Mouse (Mus musculus) midbrain, embryonic 11.5 days (tissue): ENCODE results near the gene Epb41l5. TPM values are rescaled to one million over a fixed set of nuclear protein-coding genes. Genes with fewer than 3 reads are reported as not detected.
A peak's percentile ranks its signal among the peaks of the same experiment; 100 is the strongest.

ENCODE experiments used
- ATAC-seq: fragments of 200-750 bp; cut with Nextera tagmentation; 2 replicates; pipeline ENCODE4 v1.8.0; 2017; ENCODE audit warnings: moderate TSS enrichment, moderate library complexity; ENCODE audit not compliant: low FRiP score
- DNase-seq: peaks from one replicate; pipeline ENCODE4 v3.0.0; 2015; ENCODE audit warnings: low spot score; ENCODE audit errors: missing footprints
- H3K27ac ChIP-seq: fragments of 300-500 bp; sonication (generic); 2 replicates; pipeline ENCODE4 v1.5.1; 2014; ENCODE audit warnings: low read depth, low read length
- H3K27me3 ChIP-seq: fragments of 300-500 bp; sonication (generic); 2 replicates; pipeline ENCODE4 v1.6.1; 2014; ENCODE audit warnings: mild to moderate bottlenecking, low read length, moderate library complexity, mixed read lengths; ENCODE audit not compliant: control insufficient read depth, insufficient read depth
- H3K36me3 ChIP-seq: fragments of 300-500 bp; sonication (generic); 2 replicates; pipeline ENCODE4 v1.6.1; 2014; ENCODE audit warnings: mild to moderate bottlenecking, low read length, moderate library complexity, mixed read lengths; ENCODE audit not compliant: control insufficient read depth, insufficient read depth
- H3K4me1 ChIP-seq: fragments of 300-500 bp; sonication (generic); 2 replicates; pipeline ENCODE4 v1.6.1; 2014; ENCODE audit warnings: low read length; ENCODE audit not compliant: control insufficient read depth, insufficient read depth
- H3K4me2 ChIP-seq: fragments of 300-500 bp; sonication (generic); 2 replicates; pipeline ENCODE4 v1.6.1; 2014; ENCODE audit warnings: mild to moderate bottlenecking, moderate library complexity
- H3K4me3 ChIP-seq: fragments of 300-500 bp; sonication (generic); 2 replicates; pipeline ENCODE4 v1.5.1; 2014; ENCODE audit warnings: low read depth, low read length
- H3K9ac ChIP-seq: fragments of 300-500 bp; sonication (generic); 2 replicates; pipeline ENCODE4 v1.6.1; 2014; ENCODE audit warnings: low read length
- H3K9me3 ChIP-seq: fragments of 300-500 bp; sonication (generic); 2 replicates; pipeline ENCODE4 v1.6.1; 2016; ENCODE audit warnings: low read length; ENCODE audit not compliant: control insufficient read depth
- WGBS: fragments of 180-500 bp; shearing (Covaris S2); extraction: QIAGEN DNeasy Blood & Tissue Kit; methylation state at CpG from one replicate; pipeline ENCODE4 v1.1.7; 2014; 5-methylcytosine and 5-hydroxymethylcytosine counted together
- polyA plus RNA-seq: library from polyadenylated mRNA; unstranded; fragments of >200 nt; fragmentation: Nextera tagmentation; extraction: Ambion mirVana; gene quantifications from 2 replicates; pipeline ENCODE4 v1.2.1, GENCODE M21; 2014

Epb41l5 gene
- polyA plus RNA-seq, 1 experiment from 2014 or later: 48.9 TPM

DNA sequence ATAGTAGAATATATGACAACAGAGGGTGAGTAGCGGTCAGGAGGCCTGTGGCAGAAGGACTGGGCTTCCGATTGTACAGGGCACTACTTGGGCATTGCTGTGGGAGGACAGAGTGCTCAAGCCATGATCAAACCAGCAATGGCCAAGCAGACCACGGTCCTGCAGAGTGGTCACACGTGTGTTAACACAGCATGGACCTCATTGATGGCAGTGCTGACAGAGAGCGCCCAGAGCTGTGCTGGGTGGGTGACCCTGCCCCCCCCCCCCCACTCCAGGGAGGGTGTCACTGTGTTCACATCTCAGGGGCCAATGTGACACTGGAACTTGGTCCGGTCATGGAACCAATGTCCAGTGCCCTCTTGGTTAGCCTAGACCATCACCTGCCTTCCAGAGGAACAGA is 116.6 kb downstream of the Epb41l5 start:
- H3K4me1 ChIP-seq: no peaks in the 10 kb centered on the region
- H3K4me2 ChIP-seq: no peak overlapping the region
- peaks cover 13% of the 10 kb centered on the region for H3K36me3 ChIP-seq
- H3K9me3 ChIP-seq: 0 out of 2 replicates have a peak, but pooled peaks cover 3% of the 10 kb centered on the region
- H3K9ac ChIP-seq: no peak overlapping the region
- WGBS: 98% methylated on average over 6 of the region's 6 CpGs
- H3K27me3 ChIP-seq: no peaks in the 10 kb centered on the region
- ATAC-seq (peak; percentile 27; the same call in 1 of the 2 replicates), DNase-seq (no peak)
- no peak overlapping the region for H3K27ac ChIP-seq
- H3K4me3 ChIP-seq: no peak overlapping the region

DNA sequence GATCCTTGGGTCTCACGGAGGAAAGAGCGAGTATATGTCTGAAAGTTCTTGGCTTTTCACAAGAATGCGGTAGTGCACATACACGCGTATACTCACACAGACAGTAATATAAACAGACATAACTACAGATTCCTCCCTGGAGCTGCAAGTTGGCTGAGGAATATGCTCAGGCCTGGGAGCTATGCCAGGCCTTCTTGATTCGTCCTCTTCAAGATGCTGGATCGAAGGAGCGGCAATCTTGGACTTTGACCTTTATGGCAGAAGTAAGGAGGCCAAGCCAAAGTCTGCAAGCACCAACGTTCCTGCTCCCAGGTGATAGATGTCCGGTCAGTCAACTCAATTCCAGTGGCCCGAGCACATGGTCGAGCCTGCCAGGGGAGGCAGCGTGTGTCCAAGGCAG is 117.9 kb downstream of the Epb41l5 start:
- Histone ChIP-seq H3K4me1 (peaks cover 7% of the 10 kb centered on the region), H3K27ac (no peak overlapping the region), H3K9me3 (peaks cover 5% of the 10 kb centered on the region; the same call in 1 of the 2 replicates), H3K4me3 (no peak overlapping the region), H3K36me3 (peaks cover 13% of the 10 kb centered on the region), H3K4me2 (no peak overlapping the region), H3K27me3 (no peaks in the 10 kb centered on the region), H3K9ac (no peak overlapping the region)
- ATAC-seq: no peak
- 95% methylated on average over 13 of the region's 13 CpGs for WGBS
- DNase-seq: no peak

DNA sequence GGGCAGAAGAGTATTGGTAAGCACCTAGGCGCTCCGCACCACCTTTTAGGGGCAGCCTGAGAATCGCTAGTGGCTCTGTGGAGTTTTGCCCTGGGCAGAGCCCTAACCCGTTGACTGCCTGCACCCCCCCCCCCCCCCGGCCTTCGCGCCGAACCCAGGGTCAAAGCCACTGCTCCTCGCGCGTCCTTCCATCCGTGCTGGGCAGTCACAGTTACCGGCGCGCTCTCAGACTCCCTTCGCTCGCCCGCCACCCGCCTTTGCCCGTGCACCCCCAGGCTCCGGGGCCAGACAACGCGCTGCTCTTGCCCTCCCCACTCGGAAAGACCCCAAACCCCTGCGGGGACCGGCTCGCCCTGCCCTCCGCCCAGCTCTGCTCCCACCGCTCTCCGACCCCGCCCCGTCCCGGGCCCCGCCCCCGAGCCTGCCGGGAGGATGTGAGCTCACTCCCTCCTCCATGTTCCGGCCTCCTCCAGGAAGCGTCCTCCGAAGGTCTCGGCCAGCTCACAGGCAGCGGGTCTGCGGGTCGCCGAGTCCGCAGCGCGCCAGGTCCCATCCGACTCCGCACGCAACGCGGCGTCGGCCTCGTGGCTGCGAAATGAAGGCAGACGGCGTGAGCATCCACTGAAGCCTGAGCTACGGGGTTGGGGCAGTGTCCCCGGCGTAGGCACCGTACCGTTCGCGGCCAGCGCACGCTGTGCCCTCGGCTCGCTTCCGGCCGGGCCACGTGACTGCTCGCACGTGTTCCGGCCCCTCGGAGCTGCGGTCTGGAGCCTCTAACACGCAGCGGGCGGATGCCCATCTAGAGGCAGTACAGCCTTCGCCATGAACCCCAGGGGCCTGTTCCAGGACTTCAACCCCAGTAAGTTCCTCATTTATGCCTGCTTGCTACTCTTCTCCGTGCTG is 122.9 kb downstream of the Epb41l5 start, which contains the start of gene Tmem185b:
TSS of gene Tmem185b (plus strand) at position 472 of the 903 bp plus-strand sequence.
- H3K36me3 ChIP-seq: peaks cover 13% of the 10 kb centered on the region; the same call in 1 of the 2 replicates
- H3K9me3 ChIP-seq: peaks cover 5% of the 10 kb centered on the region; the same call in 1 of the 2 replicates
- H3K4me1 ChIP-seq: peaks cover 13% of the 10 kb centered on the region
- peak within 1 kb of the TSS; percentile 76 for H3K9ac ChIP-seq
- no peak within 1 kb of the TSS; the same call in 1 of the 2 replicates for H3K27ac ChIP-seq
- DNase-seq (peak; percentile 99), ATAC-seq (peak; percentile 98)
- no peaks in the 10 kb centered on the region for H3K27me3 ChIP-seq
- peak within 1 kb of the TSS; percentile 61 for H3K4me3 ChIP-seq
- H3K4me2 ChIP-seq: peak within 1 kb of the TSS; percentile 80
- WGBS: 2% methylated on average over 79 of the region's 82 CpGs

DNA sequence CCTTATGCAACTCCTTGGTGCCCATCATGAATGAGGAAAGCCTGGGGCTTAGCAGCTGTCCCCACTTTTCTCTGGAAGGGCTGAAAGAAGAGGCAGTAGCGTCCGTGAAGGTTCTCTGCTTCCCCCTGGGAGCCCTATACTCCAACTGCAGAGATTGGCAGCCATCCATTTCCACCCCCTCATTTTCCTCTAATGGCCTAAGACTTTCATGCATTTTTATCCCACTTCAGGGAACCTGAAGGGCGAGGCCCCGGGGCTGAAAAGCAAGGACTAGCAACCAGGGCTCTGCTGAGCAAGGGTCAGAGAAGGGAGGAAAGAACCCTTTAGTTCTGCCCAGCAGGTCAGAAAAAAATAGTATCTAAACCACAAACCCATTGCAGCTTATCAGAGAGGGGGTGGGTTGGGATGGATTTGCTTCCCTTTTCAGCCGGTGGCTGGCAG is 123.8 kb downstream of the Epb41l5 start:
- DNase-seq (peak; percentile 85), ATAC-seq (no peak)
- Histone ChIP-seq H3K4me3 (peak overlapping the region; percentile 61), H3K9ac (peak overlapping the region; percentile 76; the same call in 1 of the 2 replicates), H3K4me2 (peak overlapping the region; percentile 80), H3K27ac (no peak overlapping the region), H3K36me3 (peaks cover 13% of the 10 kb centered on the region; the same call in 1 of the 2 replicates), H3K27me3 (no peaks in the 10 kb centered on the region), H3K9me3 (peaks cover 5% of the 10 kb centered on the region; the same call in 1 of the 2 replicates), H3K4me1 (peaks cover 13% of the 10 kb centered on the region)
- 34% methylated on average over 5 of the region's 5 CpGs for WGBS

DNA sequence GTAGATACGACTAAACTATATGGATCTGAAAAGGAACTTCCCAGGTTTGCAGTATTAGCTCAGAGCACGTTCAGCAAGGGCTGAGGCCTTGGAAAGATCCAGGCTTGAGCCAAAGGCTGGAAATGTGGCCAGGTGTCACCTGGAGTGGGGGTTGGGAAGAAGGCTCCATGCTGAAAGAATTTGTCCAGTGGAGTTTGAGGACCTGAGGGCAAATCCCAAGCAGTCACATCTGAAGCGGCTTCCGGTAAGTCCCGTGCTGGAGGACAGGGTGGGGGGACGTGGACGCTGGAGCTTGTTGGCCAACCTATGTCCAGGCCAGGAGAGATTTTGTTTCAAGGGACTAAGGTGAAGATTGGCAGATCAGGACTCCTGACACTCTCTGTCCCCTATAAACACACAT is 125.0 kb downstream of the Epb41l5 start:
- Histone ChIP-seq H3K9me3 (peaks cover 5% of the 10 kb centered on the region; the same call in 1 of the 2 replicates), H3K4me1 (peaks cover 13% of the 10 kb centered on the region), H3K27me3 (no peaks in the 10 kb centered on the region), H3K9ac (no peak overlapping the region), H3K4me3 (no peak overlapping the region), H3K36me3 (peaks cover 10% of the 10 kb centered on the region; the same call in 1 of the 2 replicates), H3K27ac (no peak overlapping the region), H3K4me2 (no peak overlapping the region)
- DNase-seq (no peak), ATAC-seq (no peak)
- 90% methylated on average over 7 of the region's 7 CpGs for WGBS

DNA sequence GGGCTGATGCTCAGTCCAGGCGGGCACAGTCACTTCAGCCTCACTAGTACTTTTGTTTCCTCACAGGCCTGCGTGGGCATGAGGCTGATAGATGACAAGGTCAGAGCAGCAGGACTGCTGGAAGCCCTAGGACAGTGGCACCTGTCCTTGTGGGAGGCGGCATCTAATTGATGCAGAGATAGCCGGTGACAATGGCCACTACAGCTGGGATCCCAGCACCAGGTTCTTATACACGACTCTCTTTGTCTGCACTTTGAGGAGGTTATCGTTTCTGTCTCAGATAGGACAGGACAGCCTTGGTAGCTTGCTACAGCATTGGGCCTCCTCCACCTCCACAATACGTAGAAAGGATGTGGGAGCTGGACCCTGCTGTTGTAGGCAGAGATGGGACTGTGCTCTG is 125.4 kb downstream of the Epb41l5 start:
- DNase-seq (peak; percentile 44), ATAC-seq (no peak)
- H3K27me3 ChIP-seq: no peaks in the 10 kb centered on the region
- H3K36me3 ChIP-seq: peaks cover 8% of the 10 kb centered on the region; the same call in 1 of the 2 replicates
- H3K4me1 ChIP-seq: peaks cover 13% of the 10 kb centered on the region
- peaks cover 5% of the 10 kb centered on the region; the same call in 1 of the 2 replicates for H3K9me3 ChIP-seq
- H3K4me3 ChIP-seq: no peak overlapping the region
- no peak overlapping the region for H3K4me2 ChIP-seq
- WGBS: 87% methylated on average over 7 of the region's 7 CpGs
- H3K9ac ChIP-seq: no peak overlapping the region
- no peak overlapping the region for H3K27ac ChIP-seq

DNA sequence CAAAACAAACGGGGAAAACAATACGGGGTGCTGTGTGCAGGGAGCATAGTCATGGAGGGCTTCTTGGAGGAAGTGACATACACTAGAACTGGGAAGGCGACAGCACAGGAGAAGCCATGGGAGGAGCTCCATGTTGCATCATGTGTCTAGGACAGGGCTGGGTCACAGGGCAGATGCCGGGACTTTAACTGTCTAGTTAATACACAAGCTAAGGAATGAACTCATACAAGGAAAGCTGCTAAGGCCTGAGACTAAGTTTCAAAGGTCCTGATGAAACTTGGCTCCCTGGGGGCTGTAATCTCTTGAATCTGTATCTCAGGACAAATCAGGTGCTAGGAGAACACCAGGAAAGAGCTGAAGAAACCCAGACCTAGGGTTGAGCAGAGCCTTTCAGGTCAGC is 126.1 kb downstream of the Epb41l5 start:
- Histone ChIP-seq H3K36me3 (peaks cover 6% of the 10 kb centered on the region; the same call in 1 of the 2 replicates), H3K27me3 (no peaks in the 10 kb centered on the region), H3K4me2 (no peak overlapping the region), H3K9ac (no peak overlapping the region), H3K4me3 (no peak overlapping the region), H3K27ac (no peak overlapping the region), H3K9me3 (peaks cover 5% of the 10 kb centered on the region; the same call in 1 of the 2 replicates), H3K4me1 (peaks cover 13% of the 10 kb centered on the region)
- 78% methylated on average over 4 of the region's 4 CpGs for WGBS
- DNase-seq: peak; percentile 62
- ATAC-seq: no peak

DNA sequence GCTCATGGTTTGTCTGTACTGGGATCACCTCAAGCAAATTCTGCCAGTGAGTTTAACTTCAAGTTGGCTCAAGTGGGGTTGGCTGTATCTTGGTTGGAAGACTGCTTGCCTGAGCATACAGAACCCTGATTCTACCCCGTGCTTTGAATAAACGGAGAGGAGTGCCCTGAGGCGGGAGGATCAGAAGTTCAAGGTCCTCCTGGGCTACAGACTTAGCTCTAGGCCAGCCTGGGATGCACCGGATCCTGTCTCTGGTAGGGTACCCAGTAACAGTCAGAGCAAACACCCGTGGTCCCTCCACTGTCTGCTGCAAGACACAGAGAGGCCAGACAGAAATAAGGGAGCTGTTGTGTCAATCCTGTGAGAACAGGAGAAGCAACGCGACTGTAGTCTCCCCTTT is 127.1 kb downstream of the Epb41l5 start:
- Histone ChIP-seq H3K36me3 (no peaks in the 10 kb centered on the region; the same call in 1 of the 2 replicates), H3K4me2 (no peak overlapping the region), H3K9ac (no peak overlapping the region), H3K9me3 (no peaks in the 10 kb centered on the region), H3K27me3 (no peaks in the 10 kb centered on the region), H3K27ac (no peak overlapping the region), H3K4me1 (peaks cover 11% of the 10 kb centered on the region), H3K4me3 (no peak overlapping the region)
- 83% methylated on average over 7 of the region's 7 CpGs for WGBS
- DNase-seq (peak; percentile 57), ATAC-seq (no peak)

DNA sequence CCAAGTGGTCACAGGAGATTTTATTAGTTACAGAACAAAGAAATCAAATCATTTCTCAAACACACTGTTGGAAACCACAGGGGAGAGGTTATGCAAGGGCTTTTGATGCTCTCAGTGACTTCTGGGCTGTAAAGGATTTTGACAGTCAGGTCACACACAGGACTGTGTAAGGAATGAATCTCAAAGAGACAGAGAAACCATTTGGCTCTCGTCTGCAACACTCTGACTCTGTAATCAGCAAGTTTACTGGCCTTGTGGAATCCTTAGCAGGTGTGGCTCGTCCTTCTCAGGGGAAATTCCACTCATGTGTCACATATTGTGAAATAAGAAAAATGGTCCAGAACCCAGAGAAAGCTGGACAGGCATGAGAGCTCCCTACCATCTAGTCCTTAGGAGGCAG is 127.8 kb downstream of the Epb41l5 start:
- 74% methylated on average over 2 of the region's 2 CpGs for WGBS
- no peak overlapping the region for H3K4me3 ChIP-seq
- ATAC-seq: no peak
- H3K9ac ChIP-seq: no peak overlapping the region
- no peaks in the 10 kb centered on the region for H3K36me3 ChIP-seq
- no peaks in the 10 kb centered on the region for H3K9me3 ChIP-seq
- DNase-seq: peak; percentile 76
- H3K27ac ChIP-seq: no peak overlapping the region
- H3K27me3 ChIP-seq: no peaks in the 10 kb centered on the region
- H3K4me1 ChIP-seq: peaks cover 6% of the 10 kb centered on the region
- H3K4me2 ChIP-seq: no peak overlapping the region
